Mouse (Mus musculus): Measurements from ENCODE around the gene Acot3. TPM values are rescaled to one million over a fixed set of nuclear protein-coding genes. Genes with fewer than 3 reads are reported as not detected.
"Not testable (repeated sequence)": the region's sequence is repeated elsewhere in the genome, so short reads cannot be mapped to it uniquely, and the experiment has no call there.

Acot3 gene
- polyA plus RNA-seq, 1 experiment from 2014 or later: 37.2 TPM

DNA sequence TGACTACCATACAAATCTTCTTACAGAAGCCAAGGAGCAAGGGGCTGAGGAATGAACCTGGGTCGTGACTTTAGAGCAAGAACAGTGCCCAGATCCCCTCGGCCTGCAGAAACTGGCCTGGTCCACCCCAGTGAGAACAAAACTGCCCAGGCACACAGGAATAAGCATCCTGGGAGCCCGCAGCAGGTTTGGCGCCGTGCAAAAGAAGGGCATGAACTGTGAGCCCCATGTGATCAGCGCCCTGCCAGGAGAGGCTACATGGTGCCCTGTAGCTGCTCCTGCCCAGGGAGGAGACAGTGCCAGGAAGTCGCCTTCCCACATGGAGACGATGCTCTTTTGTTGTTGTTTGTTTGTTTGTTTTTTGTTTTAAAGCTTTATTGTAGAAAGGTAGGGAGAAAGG, 12.7 kb downstream of the Acot3 start:
- no peak overlapping the region for H3K27ac ChIP-seq (ENCODE audit: low read depth)
- 70% methylated on average over 8 of the region's 8 CpGs for WGBS (ENCODE audit: insufficient replicate concordance)
- H3K36me3 ChIP-seq (replicated peaks; ENCODE audit: insufficient read depth, low read length): no peaks in the 10 kb centered on the region
- H3K4me3 ChIP-seq (ENCODE audit: low read depth, low read length): no peak overlapping the region
- peaks cover 16% of the 10 kb centered on the region for H3K27me3 ChIP-seq (ENCODE audit: insufficient read depth, low read length)
- TF ChIP-seq EP300 (IDR thresholded peaks at IDR 0.05; ENCODE audit: low read depth): no peak
- TF ChIP-seq CTCF (IDR thresholded peaks at IDR 0.05; ENCODE audit: low read depth): no peak
- no peaks in the 10 kb centered on the region; the same call in 1 of the 2 replicates for H3K4me1 ChIP-seq (ENCODE audit: insufficient read depth)
- no peak overlapping the region for H3K9ac ChIP-seq (replicated peaks)
- no peak overlapping the region for H3K4me2 ChIP-seq (ENCODE audit: low read depth, low read length)
- no peak for DNase-seq
- ATAC-seq: no peak
- H3K9me3 ChIP-seq (ENCODE audit: low read length): no peaks in the 10 kb centered on the region

DNA sequence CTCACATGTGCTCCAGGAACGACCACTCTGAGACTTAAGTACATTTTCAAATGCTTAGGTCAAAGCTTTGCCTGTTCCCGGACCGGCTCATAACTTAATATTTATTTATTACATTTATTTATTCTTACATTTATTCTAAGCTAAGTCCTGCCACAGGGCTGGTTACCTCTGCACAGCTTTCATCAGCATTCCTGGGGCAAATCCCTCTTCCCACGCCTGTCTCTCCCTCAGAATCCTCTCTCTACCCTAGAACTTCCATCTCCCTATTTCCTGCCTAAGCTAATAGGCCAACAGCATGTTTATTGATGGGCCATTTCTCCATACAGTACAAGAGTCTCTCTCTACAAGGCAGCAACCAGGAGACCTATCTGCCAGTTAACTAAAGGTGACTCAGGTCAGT, 15.8 kb downstream of the Acot3 start:
- Histone ChIP-seq H3K4me3 (ENCODE audit: low read depth, low read length) (no peak overlapping the region), H3K27ac (ENCODE audit: low read depth) (no peak overlapping the region), H3K9me3 (ENCODE audit: low read length) (no peaks in the 10 kb centered on the region), H3K36me3 (replicated peaks; ENCODE audit: insufficient read depth, low read length) (no peaks in the 10 kb centered on the region), H3K27me3 (ENCODE audit: insufficient read depth, low read length) (peaks cover 28% of the 10 kb centered on the region), H3K4me1 (ENCODE audit: insufficient read depth) (no peaks in the 10 kb centered on the region; the same call in 1 of the 2 replicates), H3K4me2 (ENCODE audit: low read depth, low read length) (no peak overlapping the region), H3K9ac (replicated peaks) (no peak overlapping the region)
- TF ChIP-seq CTCF (IDR thresholded peaks at IDR 0.05; ENCODE audit: low read depth) (no peak), EP300 (IDR thresholded peaks at IDR 0.05; ENCODE audit: low read depth) (no peak)
- 66% methylated on average over 4 of the region's 4 CpGs for WGBS (ENCODE audit: insufficient replicate concordance)
- DNase-seq (no peak), ATAC-seq (no peak)

GRCm38 (mm10) chr12:84068296-84068695, 16.4 kb downstream of the Acot3 start:
- no peaks in the 10 kb centered on the region; the same call in 1 of the 2 replicates for H3K4me1 ChIP-seq (ENCODE audit: insufficient read depth)
- no peak overlapping the region for H3K4me2 ChIP-seq (ENCODE audit: low read depth, low read length)
- no peak overlapping the region for H3K9ac ChIP-seq (replicated peaks)
- H3K4me3 ChIP-seq (ENCODE audit: low read depth, low read length): no peak overlapping the region
- H3K36me3 ChIP-seq (replicated peaks; ENCODE audit: insufficient read depth, low read length): no peaks in the 10 kb centered on the region
- H3K27ac ChIP-seq (ENCODE audit: low read depth): no peak overlapping the region
- peaks cover 28% of the 10 kb centered on the region for H3K27me3 ChIP-seq (ENCODE audit: insufficient read depth, low read length)
- no peaks in the 10 kb centered on the region for H3K9me3 ChIP-seq (ENCODE audit: low read length)
- no peak for TF ChIP-seq CTCF (IDR thresholded peaks at IDR 0.05; ENCODE audit: low read depth)
- no peak for TF ChIP-seq EP300 (IDR thresholded peaks at IDR 0.05; ENCODE audit: low read depth)
- WGBS (ENCODE audit: insufficient replicate concordance): 68% methylated on average over 8 of the region's 8 CpGs
- ATAC-seq (no peak), DNase-seq (no peak)

GRCm38 (mm10) chr12:84068986-84069385, 17.0 kb downstream of the Acot3 start, which contains the start of gene Acot5:
TSS of gene Acot5 (plus strand) at chr12:84069325.
- H3K9me3 ChIP-seq (ENCODE audit: low read length): no peaks in the 10 kb centered on the region
- peak; percentile 49; the same call in 1 of the 2 replicates for ATAC-seq
- no peaks in the 10 kb centered on the region for H3K36me3 ChIP-seq (replicated peaks; ENCODE audit: insufficient read depth, low read length)
- peak within 1 kb of the TSS; percentile 30; the same call in 1 of the 2 replicates for H3K9ac ChIP-seq (replicated peaks)
- H3K27me3 ChIP-seq (ENCODE audit: insufficient read depth, low read length): peaks cover 28% of the 10 kb centered on the region
- peak within 1 kb of the TSS; percentile 66 for H3K4me2 ChIP-seq (ENCODE audit: low read depth, low read length)
- H3K4me3 ChIP-seq (ENCODE audit: low read depth, low read length): peak within 1 kb of the TSS; percentile 30
- H3K4me1 ChIP-seq (ENCODE audit: insufficient read depth): no peaks in the 10 kb centered on the region; the same call in 1 of the 2 replicates
- no peak for TF ChIP-seq EP300 (IDR thresholded peaks at IDR 0.05; ENCODE audit: low read depth)
- TF ChIP-seq CTCF (IDR thresholded peaks at IDR 0.05; ENCODE audit: low read depth): no peak
- DNase-seq: no peak
- 48% methylated on average over 9 of the region's 9 CpGs for WGBS (ENCODE audit: insufficient replicate concordance)
- H3K27ac ChIP-seq (ENCODE audit: low read depth): no peak within 1 kb of the TSS

GRCm38 (mm10) chr12:84069582-84069981, 17.6 kb downstream of the Acot3 start:
- WGBS (ENCODE audit: insufficient replicate concordance): 7% methylated on average over 29 of the region's 52 CpGs
- peak; percentile 36; the same call in 1 of the 2 replicates for ATAC-seq

DNA sequence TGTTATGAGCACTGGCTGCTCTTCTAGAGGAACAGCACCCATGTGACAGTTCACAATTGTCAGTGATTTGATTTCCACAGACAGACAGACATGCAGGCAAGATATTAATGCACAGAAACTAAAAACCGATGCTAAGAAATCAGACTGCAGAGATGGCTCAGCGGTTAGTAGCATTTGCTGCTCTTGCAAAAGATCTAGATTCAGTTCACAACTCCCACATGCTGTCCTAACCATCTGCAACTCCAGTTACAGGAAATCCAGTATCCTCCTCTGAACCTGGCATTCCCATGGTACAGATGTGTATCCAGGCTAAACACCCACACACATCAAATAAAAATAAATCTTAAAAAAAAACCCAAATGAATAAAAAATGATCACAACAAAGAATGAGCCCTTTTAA, 19.8 kb downstream of the Acot3 start:
- no peak overlapping the region for H3K4me2 ChIP-seq (ENCODE audit: low read depth, low read length)
- no peak overlapping the region for H3K4me3 ChIP-seq (ENCODE audit: low read depth, low read length)
- H3K4me1 ChIP-seq (ENCODE audit: insufficient read depth): no peaks in the 10 kb centered on the region; the same call in 1 of the 2 replicates
- 71% methylated on average over 2 of the region's 2 CpGs for WGBS (ENCODE audit: insufficient replicate concordance)
- no peak overlapping the region for H3K9ac ChIP-seq (replicated peaks)
- H3K9me3 ChIP-seq (ENCODE audit: low read length): no peaks in the 10 kb centered on the region
- no peaks in the 10 kb centered on the region for H3K36me3 ChIP-seq (replicated peaks; ENCODE audit: insufficient read depth, low read length)
- peaks cover 26% of the 10 kb centered on the region for H3K27me3 ChIP-seq (ENCODE audit: insufficient read depth, low read length)
- TF ChIP-seq CTCF (IDR thresholded peaks at IDR 0.05; ENCODE audit: low read depth) (no peak), EP300 (IDR thresholded peaks at IDR 0.05; ENCODE audit: low read depth) (no peak)
- H3K27ac ChIP-seq (ENCODE audit: low read depth): no peak overlapping the region
- DNase-seq (no peak), ATAC-seq (no peak)

More at GRCm38 (mm10) chr12:84069582-84069981, 17.6 kb downstream of the Acot3 start:
- Histone ChIP-seq H3K27me3 (ENCODE audit: insufficient read depth, low read length) (peaks cover 27% of the 10 kb centered on the region), H3K4me2 (ENCODE audit: low read depth, low read length) (peak overlapping the region; percentile 66), H3K4me3 (ENCODE audit: low read depth, low read length) (peak overlapping the region; percentile 30), H3K9ac (replicated peaks) (peak overlapping the region; percentile 30; the same call in 1 of the 2 replicates)
- H3K9me3 ChIP-seq (ENCODE audit: low read length); H3K36me3 ChIP-seq (replicated peaks; ENCODE audit: insufficient read depth, low read length); H3K4me1 ChIP-seq (ENCODE audit: insufficient read depth); H3K27ac ChIP-seq (ENCODE audit: low read depth): not testable (repeated sequence)
- DNase-seq: peak; percentile 21

All from liver, postnatal 0 days (tissue).